Comparison of ENCODE assay signal across 27 mouse cellular contexts in the genomic region with DNA sequence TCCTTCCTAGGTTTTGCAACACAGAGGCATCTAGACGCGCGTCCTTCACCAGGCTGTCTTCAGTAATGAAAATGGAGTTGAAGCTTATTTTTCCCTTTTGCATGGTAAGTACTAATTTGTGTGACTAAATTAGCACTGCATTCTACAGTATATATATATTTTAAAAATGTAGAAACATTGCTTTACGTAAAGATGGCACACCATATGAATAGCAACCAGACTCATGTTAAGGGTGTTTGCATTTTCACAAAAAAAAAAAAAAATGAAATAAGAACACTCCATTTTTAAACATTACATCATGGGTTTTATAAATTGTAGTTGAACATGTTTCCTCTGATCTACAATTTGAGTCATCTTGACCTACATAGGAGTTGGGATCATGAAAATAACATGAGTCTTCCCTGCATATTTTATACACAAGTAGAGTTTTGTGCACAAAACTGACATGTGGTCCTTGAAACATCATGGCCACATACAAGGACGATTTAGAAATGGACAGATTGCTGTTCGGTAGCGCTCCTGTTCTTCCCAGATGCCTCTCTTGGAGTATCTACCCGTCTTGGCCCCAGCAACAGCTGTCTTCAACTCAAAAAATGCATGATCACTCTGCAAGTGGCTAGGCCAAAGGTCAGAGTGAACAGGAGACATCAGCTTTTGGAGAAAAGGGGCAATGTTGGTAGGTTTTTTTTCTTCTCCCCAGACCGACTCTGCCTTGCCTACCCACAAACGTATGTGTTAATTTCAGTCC. TPM values are rescaled to one million over a fixed set of nuclear protein-coding genes. Genes with fewer than 3 reads are reported as not detected.
DNase-seq lines count a peak whose midpoint lies in the region; ATAC-seq and TF ChIP-seq lines count a peak whose summit lies in the region.
"Had no signal": no experiment of that assay in that cellular context is flagged by ENCODE, and none has a peak within 500 bp of the region (broad histone marks: within the 10 kb centered on the region; RNA-seq: fewer than 3 reads in every experiment).

No protein-coding gene starts in this region.

- ATAC-seq in liver, embryonic 11.5 days (replicated peaks; ENCODE audit: low FRiP score) = no peak
- ATAC-seq: hindbrain, embryonic 16.5 days; liver, embryonic 12.5 days; liver, postnatal 0 days; midbrain, embryonic 16.5 days had no signal

- no peak for TF ChIP-seq CTCF in kidney, adult 2 months (conservative IDR thresholded peaks at IDR 0.05; ENCODE audit: insufficient read depth, insufficient read length, low read depth, low read length)
- TF ChIP-seq CTCF in liver, adult 2 months (IDR thresholded peaks at IDR 0.05; ENCODE audit: low read depth, low read length) = no peak

- no peak overlapping the region for H3K4me2 ChIP-seq in liver, embryonic 11.5 days
- H3K4me2 ChIP-seq: heart, embryonic 15.5 days; limb, embryonic 12.5 days; liver, embryonic 12.5 days; midbrain, embryonic 11.5 days; neural tube, embryonic 12.5 days had no signal

- TF ChIP-seq POLR2A in kidney, adult 2 months (IDR thresholded peaks at IDR 0.05; ENCODE audit: low read depth, low read length) = no peak
- TF ChIP-seq POLR2A in liver, adult 2 months (IDR thresholded peaks at IDR 0.05; ENCODE audit: extremely low read depth, insufficient read depth, low read length) = no peak

- no peak overlapping the region for H3K9ac ChIP-seq in liver, adult 2 months (ENCODE audit: low read depth, low read length)
- no peak overlapping the region for H3K9ac ChIP-seq in liver, embryonic 11.5 days (ENCODE audit: low read depth, low read length)
- H3K9ac ChIP-seq: heart, embryonic 15.5 days; limb, embryonic 12.5 days; liver, embryonic 12.5 days; liver, postnatal 0 days; neural tube, embryonic 12.5 days had no signal

- H3K79me2 ChIP-seq in liver, adult 2 months (ENCODE audit: control insufficient read depth, insufficient read depth, low read length) = peaks cover 12% of the 10 kb centered on the region; the same call in 1 of the 2 replicates

- H3K36me3 ChIP-seq in kidney, adult 2 months (ENCODE audit: control insufficient read depth, insufficient read depth, low read length) = no peaks in the 10 kb centered on the region
- peaks cover 17% of the 10 kb centered on the region for H3K36me3 ChIP-seq in liver, adult 2 months (ENCODE audit: control insufficient read depth, insufficient read depth, low read length)
- no peaks in the 10 kb centered on the region for H3K36me3 ChIP-seq in liver, embryonic 11.5 days (ENCODE audit: control insufficient read depth, insufficient read depth, low read length)
- H3K36me3 ChIP-seq: heart, embryonic 10.5 days; heart, embryonic 15.5 days; limb, embryonic 12.5 days; liver, embryonic 12.5 days; neural tube, embryonic 12.5 days had no signal

- no peaks in the 10 kb centered on the region for H3K27me3 ChIP-seq in kidney, adult 2 months (replicated peaks; ENCODE audit: control insufficient read depth, insufficient read depth, low read length)
- no peaks in the 10 kb centered on the region for H3K27me3 ChIP-seq in liver, adult 2 months (ENCODE audit: control insufficient read depth, insufficient read depth, low read length)
- H3K27me3 ChIP-seq in liver, embryonic 11.5 days (replicated peaks; ENCODE audit: control insufficient read depth, insufficient read depth, low read length) = no peaks in the 10 kb centered on the region
- H3K27me3 ChIP-seq: heart, embryonic 15.5 days; limb, embryonic 12.5 days; liver, embryonic 12.5 days; neural tube, embryonic 12.5 days had no signal

- no peak overlapping the region for H3K4me3 ChIP-seq in kidney, adult 2 months (ENCODE audit: insufficient read depth, low read depth, low read length)
- H3K4me3 ChIP-seq in liver, adult 2 months (ENCODE audit: insufficient read depth, low read depth, low read length) = no peak overlapping the region
- H3K4me3 ChIP-seq in liver, embryonic 11.5 days (ENCODE audit: low read depth, low read length) = no peak overlapping the region
- H3K4me3 ChIP-seq: heart, embryonic 10.5 days; heart, embryonic 15.5 days; limb, embryonic 12.5 days; liver, embryonic 12.5 days; neural tube, embryonic 12.5 days had no signal

- 74% methylated on average over 10 of the region's 10 CpGs for WGBS in kidney, adult 2 months
- 93% methylated on average over 10 of the region's 10 CpGs for WGBS in liver, adult 2 months
- 78% methylated on average over 10 of the region's 10 CpGs for WGBS in liver, embryonic 11.5 days

- peak; percentile 58 for DNase-seq in kidney, adult 2 months
- no peak for DNase-seq in kidney, postnatal 25 days
- peak; percentile 12 for DNase-seq in liver, adult 2 months (ENCODE audit: extremely low read depth, low read depth, low spot score)
- no peak for DNase-seq in liver, embryonic 11.5 days (ENCODE audit: low spot score)
- DNase-seq in brain, adult 2 months (ENCODE audit: low read depth, low spot score) = peak; percentile 37
- peak; percentile 32 for DNase-seq in brain, embryonic 18.5 days (ENCODE audit: low read depth, low spot score)
- no peak for DNase-seq in neural tube, embryonic 10.5 days (ENCODE audit: extremely low spot score, low spot score)
- DNase-seq: adrenal gland, postnatal 25 days; B cell, adult 2 months; cerebellum, adult 2 months; cerebellum, postnatal 14 days; gastrocnemius, postnatal 25 days; heart, adult 11 months; kidney, adult 9 months; kidney, postnatal 10 days; liver, postnatal 0 days; lung, postnatal 36 days; right cerebral cortex, postnatal 14 days; thymus, postnatal 14 days had no signal

- peaks cover 19% of the 10 kb centered on the region; the same call in 1 of the 2 replicates for H3K4me1 ChIP-seq in kidney, adult 2 months (ENCODE audit: control insufficient read depth, insufficient read depth, low read length)
- peaks cover 19% of the 10 kb centered on the region for H3K4me1 ChIP-seq in liver, adult 2 months (ENCODE audit: control insufficient read depth, insufficient read depth, low read length)
- no peaks in the 10 kb centered on the region for H3K4me1 ChIP-seq in liver, embryonic 11.5 days (replicated peaks; ENCODE audit: control insufficient read depth, insufficient read depth, low read length)
- H3K4me1 ChIP-seq: heart, embryonic 15.5 days; liver, embryonic 12.5 days; neural tube, embryonic 12.5 days had no signal

- H3K9me3 ChIP-seq in liver, embryonic 11.5 days (ENCODE audit: control insufficient read depth, low read length) = no peaks in the 10 kb centered on the region
- H3K9me3 ChIP-seq: heart, embryonic 10.5 days; heart, embryonic 15.5 days; limb, embryonic 12.5 days; liver, embryonic 12.5 days; neural tube, embryonic 12.5 days had no signal

- H3K27ac ChIP-seq in kidney, adult 2 months (ENCODE audit: insufficient read depth, low read depth, low read length) = no peak overlapping the region
- no peak overlapping the region for H3K27ac ChIP-seq in liver, adult 2 months (replicated peaks; ENCODE audit: insufficient read depth, low read depth, low read length)
- no peak overlapping the region for H3K27ac ChIP-seq in liver, embryonic 11.5 days (ENCODE audit: low read depth, low read length)
- H3K27ac ChIP-seq: heart, embryonic 10.5 days; heart, embryonic 15.5 days; liver, embryonic 12.5 days; neural tube, embryonic 12.5 days had no signal

RNA-seq across cellular contexts. Expression of gene Rhobtb1, which starts 4.4 kb away (rescaled TPM):
- polyA plus RNA-seq in kidney, adult 2 months (2012; rRNA removed) = 17.0 and 20.6 TPM in 2 replicates
- total RNA-seq in liver, adult 2 months (2014; rRNA removed) = 45.2 and 47.9 TPM in 2 replicates
- polyA plus RNA-seq in liver, adult 2 months (2012; rRNA removed) = 14.3 and 17.4 TPM in 2 replicates
- polyA plus RNA-seq in liver, embryonic 11.5 days (2014; fragmentation: Nextera tagmentation; extraction: Ambion mirVana) = 16.1 and 17.4 TPM in 2 replicates

RNA-seq across cellular contexts. Expression of gene A930033H14Rik, which starts 57.3 kb away (rescaled TPM):
- polyA plus RNA-seq in kidney, adult 2 months (2012; rRNA removed) = 0.94 and 1.1 TPM in 2 replicates
- 4.6 and 5.9 TPM in 2 replicates for total RNA-seq in liver, adult 2 months (2014; rRNA removed)
- 0.26 and 0.50 TPM in 2 replicates for polyA plus RNA-seq in liver, adult 2 months (2012; rRNA removed)
- 1.1 and 1.6 TPM in 2 replicates for polyA plus RNA-seq in liver, embryonic 11.5 days (2014; fragmentation: Nextera tagmentation; extraction: Ambion mirVana)

Comparison
In these comparisons a context has a peak if more than half of its experiments do, and no peak if none do; other contexts are left out.
1. DNase-seq: peak in kidney, adult 2 months (single experiment), liver, adult 2 months (single experiment), brain, adult 2 months (single experiment) and brain, embryonic 18.5 days (single experiment); none in kidney, postnatal 25 days (0 of 2), liver, embryonic 11.5 days (single experiment) and neural tube, embryonic 10.5 days (single experiment).